Mouse (Mus musculus) MEL (cell line): ENCODE measurements at regions not wholly inside any gene's neighbourhood (a gene's known extent, or its start where the extent isn't known, plus 50 kb on each side); places are given as distances from the start of the nearest gene placed in this dataset.

ENCODE experiments used
- CHD1 ChIP-seq: IDR thresholded peaks from 2 replicates; pipeline ENCODE4 v1.6.1; 2012; ENCODE audit warnings: low read depth, mild to moderate bottlenecking, inconsistent platforms, low read length, improper control_type of control experiment
- CTCF ChIP-seq, 3 experiments: IDR thresholded peaks in 2 of 3; conservative IDR thresholded peaks in 1 of 3; 2 replicates each; pipeline ENCODE4 v1.5.1; 2011 to 2012; ENCODE audit warnings: low read length in 3 of 3, low read depth in 2 of 3, mild to moderate bottlenecking in 2 of 3, improper control_type of control experiment in 1 of 3, inconsistent platforms in 1 of 3, mixed read lengths in 1 of 3, moderate library complexity in 1 of 3; ENCODE audit not compliant: control insufficient read depth in 1 of 3, insufficient read depth in 1 of 3, poor library complexity in 1 of 3, severe bottlenecking in 1 of 3
- ELF1 ChIP-seq: IDR thresholded peaks from 2 replicates; pipeline ENCODE4 v1.6.1; 2014; ENCODE audit warnings: low read depth, mild to moderate bottlenecking, inconsistent platforms, low read length, improper control_type of control experiment, moderate library complexity
- ETS1 ChIP-seq: IDR thresholded peaks from 2 replicates; pipeline ENCODE4 v1.6.1; 2012; ENCODE audit warnings: low read depth, mild to moderate bottlenecking, inconsistent platforms, low read length, improper control_type of control experiment, moderate library complexity
- GATA1 ChIP-seq: IDR thresholded peaks from 2 replicates; pipeline ENCODE4 v1.6.1; 2011; ENCODE audit warnings: low read depth, low read length, improper control_type of control experiment
- MXI1 ChIP-seq: IDR thresholded peaks from 2 replicates; pipeline ENCODE4 v1.6.1; 2011; ENCODE audit warnings: mild to moderate bottlenecking, low read depth, low read length, improper control_type of control experiment
- MYC ChIP-seq: IDR thresholded peaks from 2 replicates; pipeline ENCODE4 v1.6.1; 2011; ENCODE audit warnings: low read depth, mild to moderate bottlenecking, low read length, improper control_type of control experiment, moderate library complexity
- POLR2A ChIP-seq, 2 experiments: IDR thresholded peaks; 2 replicates each; pipeline ENCODE4 v1.6.1; 2011 to 2012; ENCODE audit warnings: low read length in 2 of 2, mild to moderate bottlenecking in 2 of 2, control low read depth in 1 of 2, improper control_type of control experiment in 1 of 2, low read depth in 1 of 2, moderate library complexity in 1 of 2; ENCODE audit not compliant: control insufficient read depth in 1 of 2, insufficient read depth in 1 of 2, poor library complexity in 1 of 2
- SMC3 ChIP-seq: IDR thresholded peaks from 2 replicates; pipeline ENCODE4 v1.6.1; 2011; ENCODE audit warnings: low read depth, low read length, improper control_type of control experiment

GRCm38 (mm10) chr6:127337398-127337871 lies 109.2 kb upstream of the Parp11 start:
- TF ChIP-seq ETS1 = no peak
- no peak for TF ChIP-seq CTCF (IDR thresholded peaks at IDR 0.05 in 2 of 3, conservative IDR thresholded peaks at IDR 0.05 in 1 of 3; ENCODE audit: control insufficient read depth in 1 of 3, insufficient read depth in 1 of 3, low read depth in 2 of 3, low read length in 3 of 3, poor library complexity in 1 of 3, severe bottlenecking in 1 of 3)
- TF ChIP-seq ELF1 = no peak
- no peak for TF ChIP-seq CHD1
- TF ChIP-seq SMC3 = no peak
- TF ChIP-seq MXI1 = no peak
- no peak for TF ChIP-seq POLR2A (IDR thresholded peaks at IDR 0.05; ENCODE audit: control insufficient read depth in 1 of 2, insufficient read depth in 1 of 2, low read depth in 1 of 2, low read length in 2 of 2, poor library complexity in 1 of 2)
- TF ChIP-seq MYC = no peak
- no peak for TF ChIP-seq GATA1
